Mouse (Mus musculus) limb, embryonic 14.5 days (tissue): Measurements from ENCODE around the gene Dhx9. TPM values are rescaled to one million over a fixed set of nuclear protein-coding genes. Genes with fewer than 3 reads are reported as not detected.

Experiments
- ATAC-seq: fragments of 200-750 bp; cut with Nextera tagmentation; 2 replicates; pipeline ENCODE4 v1.8.0; 2017; ENCODE audit warnings: low read depth, moderate number of reproducible peaks, moderate TSS enrichment; ENCODE audit not compliant: low FRiP score
- DNase-seq: peaks from one replicate; pipeline ENCODE4 v3.0.0-alpha.2; 2015; ENCODE audit warnings: low spot score
- H3K27ac ChIP-seq: fragments of 300-500 bp; sonication (generic); replicated peaks from 2 replicates; pipeline ENCODE4 v1.5.1; 2014; ENCODE audit warnings: low read depth, mild to moderate bottlenecking, low read length, moderate library complexity, mixed read lengths
- H3K27me3 ChIP-seq: fragments of 300-500 bp; sonication (generic); 2 replicates; pipeline ENCODE4 v1.6.1; 2014; ENCODE audit warnings: low read length, mixed read lengths; ENCODE audit not compliant: control insufficient read depth, insufficient read depth
- H3K36me3 ChIP-seq: fragments of 300-500 bp; sonication (generic); 2 replicates; pipeline ENCODE4 v1.6.1; 2014; ENCODE audit warnings: mild to moderate bottlenecking, low read length, moderate library complexity, mixed read lengths; ENCODE audit not compliant: control insufficient read depth, insufficient read depth
- H3K4me1 ChIP-seq: fragments of 300-500 bp; sonication (generic); 2 replicates; pipeline ENCODE4 v1.6.1; 2014; ENCODE audit warnings: antibody characterized with exemption, low read length, mixed read lengths; ENCODE audit not compliant: control insufficient read depth, insufficient read depth
- H3K4me2 ChIP-seq: fragments of 300-500 bp; sonication (generic); replicated peaks from 2 replicates; pipeline ENCODE4 v1.6.1; 2014; ENCODE audit warnings: low read depth, mild to moderate bottlenecking, low read length, moderate library complexity; ENCODE audit not compliant: severe bottlenecking
- H3K4me3 ChIP-seq: fragments of 300-500 bp; sonication (generic); replicated peaks from 2 replicates; pipeline ENCODE4 v1.5.1; 2014; ENCODE audit warnings: low read length
- H3K9ac ChIP-seq: fragments of 300-500 bp; sonication (generic); 2 replicates; pipeline ENCODE4 v1.6.1; 2014; ENCODE audit warnings: mild to moderate bottlenecking, low read depth, low read length, moderate library complexity; ENCODE audit not compliant: severe bottlenecking
- H3K9me3 ChIP-seq: fragments of 300-500 bp; sonication (generic); 2 replicates; pipeline ENCODE4 v1.6.1; 2016; ENCODE audit warnings: low read length; ENCODE audit not compliant: control insufficient read depth
- POLR2A ChIP-seq: fragments of 200-500 bp; IDR thresholded peaks from 2 replicates; pipeline ENCODE4 v1.8.0; 2012; ENCODE audit warnings: inconsistent platforms, mild to moderate bottlenecking, moderate library complexity, borderline replicate concordance; ENCODE audit not compliant: insufficient read depth, insufficient read length; ENCODE audit errors: extremely low read depth
- WGBS: fragments of 180-500 bp; shearing (Covaris S2); extraction: QIAGEN DNeasy Blood & Tissue Kit; methylation state at CpG from one replicate; pipeline ENCODE4 v1.1.7; 2014; 5-methylcytosine and 5-hydroxymethylcytosine counted together
- polyA plus RNA-seq, 2 experiments: library from polyadenylated mRNA; depleted of rRNA in 1 of 2; stranded (reverse) in 1 of 2; unstranded in 1 of 2; fragments of >200 nt; fragmentation: Nextera tagmentation in 1 of 2; extraction: Ambion mirVana in 1 of 2; gene quantifications; 2 replicates each; pipeline versions ENCODE4 v1.2.1 to v1.2.3; 2012 to 2014

Dhx9 gene
- polyA plus RNA-seq, 2 experiments: 24.2 to 143 TPM

DNA sequence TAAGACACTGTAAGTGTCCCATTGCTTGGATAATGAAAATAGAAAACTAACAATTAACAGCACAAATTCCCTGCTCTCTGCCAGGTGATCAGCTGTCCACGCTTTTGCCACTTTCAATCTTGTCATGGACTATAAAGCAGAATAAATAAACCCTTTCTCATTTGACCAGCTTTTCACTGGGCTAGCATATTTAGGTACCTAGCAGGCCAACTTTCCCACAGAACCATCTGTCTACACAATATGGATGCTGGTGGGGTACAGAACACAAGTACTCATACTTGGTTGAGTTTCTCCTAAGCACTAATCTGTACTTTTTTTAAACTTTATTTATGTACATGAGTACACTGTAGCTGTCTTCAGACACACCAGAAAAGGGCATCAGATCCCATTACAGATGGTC, 8.2 kb downstream of the Dhx9 start:
- Histone ChIP-seq H3K36me3 (peaks cover 83% of the 10 kb centered on the region), H3K9ac (no peak overlapping the region), H3K4me1 (0 out of 2 replicates have a peak, but pooled peaks cover 3% of the 10 kb centered on the region), H3K27me3 (no peaks in the 10 kb centered on the region), H3K9me3 (no peaks in the 10 kb centered on the region), H3K27ac (no peak overlapping the region), H3K4me3 (no peak overlapping the region), H3K4me2 (no peak overlapping the region)
- DNase-seq (no peak), ATAC-seq (no peak)
- 88% methylated on average over 1 of the region's 1 CpGs for WGBS
- TF ChIP-seq POLR2A: no peak

DNA sequence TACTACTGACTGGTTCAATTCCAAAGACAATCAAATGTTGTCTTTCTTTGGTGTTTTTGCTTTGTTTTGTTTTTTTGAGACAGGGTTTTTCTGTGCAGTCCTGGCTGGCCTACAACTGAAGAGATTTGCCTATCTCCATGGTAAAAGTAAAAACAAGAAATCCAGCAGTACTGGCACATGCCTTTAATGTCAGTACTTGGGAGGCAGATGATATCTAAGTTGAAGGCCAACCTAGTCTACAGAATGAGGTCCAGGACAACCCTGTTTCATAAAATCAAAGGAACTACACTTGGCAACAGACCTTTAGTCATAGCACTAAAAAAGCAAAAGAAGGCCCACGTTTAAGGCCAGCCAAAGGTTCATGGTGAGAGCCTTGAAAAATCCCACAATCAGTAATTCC, 25.7 kb downstream of the Dhx9 start:
- Histone ChIP-seq H3K9ac (no peak overlapping the region), H3K4me3 (no peak overlapping the region), H3K9me3 (no peaks in the 10 kb centered on the region), H3K27me3 (no peaks in the 10 kb centered on the region), H3K27ac (no peak overlapping the region), H3K4me1 (no peaks in the 10 kb centered on the region), H3K36me3 (peaks cover 92% of the 10 kb centered on the region), H3K4me2 (no peak overlapping the region)
- DNase-seq (no peak), ATAC-seq (no peak)
- no peak for TF ChIP-seq POLR2A
- 90% methylated on average over 1 of the region's 1 CpGs for WGBS

DNA sequence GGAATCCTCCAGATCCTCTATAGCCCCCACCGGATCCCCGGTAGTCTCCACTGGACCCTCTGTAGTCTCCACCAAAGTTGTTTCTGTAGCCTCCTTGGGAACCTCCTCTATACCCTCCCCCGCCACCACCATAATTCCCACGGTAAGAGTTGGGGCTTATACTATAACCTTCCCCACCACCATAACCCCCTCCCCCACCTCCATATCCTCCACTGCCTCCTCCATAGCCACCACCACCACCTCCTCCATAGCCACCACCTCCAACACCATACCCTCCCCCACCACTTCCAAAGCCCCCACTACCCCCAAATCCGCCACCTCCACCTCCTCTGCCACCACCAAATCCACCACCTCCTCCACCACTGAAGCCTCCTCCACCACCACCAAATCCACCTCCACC, 31.3 kb downstream of the Dhx9 start:
- no peak for DNase-seq
- 89% methylated on average over 5 of the region's 5 CpGs for WGBS
- H3K4me1 ChIP-seq: no peaks in the 10 kb centered on the region
- H3K4me2 ChIP-seq: no peak overlapping the region
- H3K27me3 ChIP-seq: no peaks in the 10 kb centered on the region
- H3K4me3 ChIP-seq: no peak overlapping the region
- ATAC-seq: no peak
- no peak overlapping the region for H3K9ac ChIP-seq
- H3K27ac ChIP-seq: no peak overlapping the region
- H3K9me3 ChIP-seq: no peaks in the 10 kb centered on the region
- TF ChIP-seq POLR2A: no peak
- H3K36me3 ChIP-seq: peaks cover 80% of the 10 kb centered on the region

DNA sequence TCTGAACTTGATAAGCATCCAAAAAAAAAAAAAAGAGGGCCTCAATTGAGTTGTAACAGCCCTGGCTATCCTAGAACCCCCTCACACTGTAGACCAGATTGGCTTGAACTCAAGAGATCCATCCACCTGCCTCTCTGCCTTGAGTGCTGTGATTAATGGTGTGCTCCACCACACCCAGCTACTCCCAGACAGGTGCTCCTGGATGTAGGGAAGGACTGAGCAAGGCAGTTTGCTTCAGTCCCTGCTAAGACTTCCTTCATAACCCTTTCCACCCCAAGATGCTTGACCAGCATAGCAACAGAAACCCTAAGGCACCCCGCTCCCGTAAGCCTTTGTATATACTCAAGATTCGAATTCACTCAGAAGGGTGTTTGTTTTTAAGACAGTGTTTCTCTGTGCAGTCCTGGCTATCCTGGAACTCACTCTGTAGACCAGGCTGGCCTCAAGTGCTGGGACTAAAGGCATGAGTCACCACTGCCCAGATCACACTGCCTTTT, 34.3 kb downstream of the Dhx9 start:
- no peak overlapping the region for H3K9ac ChIP-seq
- no peaks in the 10 kb centered on the region for H3K4me1 ChIP-seq
- no peaks in the 10 kb centered on the region for H3K9me3 ChIP-seq
- H3K36me3 ChIP-seq: peaks cover 61% of the 10 kb centered on the region
- H3K27me3 ChIP-seq: no peaks in the 10 kb centered on the region
- DNase-seq: no peak
- no peak overlapping the region for H3K4me3 ChIP-seq
- no peak overlapping the region for H3K27ac ChIP-seq
- no peak for ATAC-seq
- no peak for TF ChIP-seq POLR2A
- no peak overlapping the region for H3K4me2 ChIP-seq
- 89% methylated on average over 3 of the region's 3 CpGs for WGBS

DNA sequence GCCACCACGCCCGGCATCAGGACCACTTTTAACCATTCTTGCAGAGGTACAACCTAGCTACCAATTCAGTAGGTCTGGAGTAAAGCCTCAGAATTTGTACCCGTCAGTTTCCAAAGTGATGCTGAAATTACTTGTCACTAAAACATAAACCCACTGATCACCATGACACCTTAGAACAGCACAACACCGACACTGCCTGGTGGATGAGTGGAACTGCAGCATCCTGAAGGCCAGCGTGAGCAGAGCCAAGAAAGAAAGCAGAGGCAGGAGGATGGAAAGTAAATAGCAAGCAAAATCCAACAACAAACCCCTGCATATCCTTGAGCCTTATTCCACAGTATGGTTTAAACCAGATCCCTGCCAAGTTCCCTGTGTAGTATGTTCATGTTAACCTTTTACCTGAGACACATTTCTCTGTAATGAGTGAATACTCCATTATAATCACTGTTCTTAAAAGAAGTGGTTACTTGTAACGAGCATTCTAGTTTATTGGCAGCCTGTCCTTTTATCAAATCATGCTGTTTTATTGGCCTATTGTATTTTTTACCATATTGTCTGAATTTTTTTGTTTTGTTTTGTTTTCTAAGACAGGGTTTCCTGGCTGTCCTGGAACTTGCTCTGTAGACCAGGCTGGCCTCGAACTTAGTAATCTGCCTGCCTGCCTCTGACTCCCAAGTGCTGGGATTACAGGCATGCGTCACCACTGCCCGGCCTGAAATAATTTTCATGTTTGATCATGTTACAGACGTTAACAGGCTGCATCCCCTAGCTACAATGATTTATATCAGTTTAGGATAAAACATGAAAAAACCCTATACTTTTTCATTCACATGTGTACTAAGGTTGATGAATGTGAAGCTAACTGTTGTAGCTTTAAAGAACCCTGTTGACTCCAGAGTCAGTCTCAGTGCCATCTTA, 36.0 kb downstream of the Dhx9 start:
- Histone ChIP-seq H3K36me3 (peaks cover 46% of the 10 kb centered on the region), H3K4me2 (no peak overlapping the region), H3K27me3 (no peaks in the 10 kb centered on the region), H3K27ac (no peak overlapping the region), H3K9ac (no peak overlapping the region), H3K9me3 (no peaks in the 10 kb centered on the region), H3K4me3 (no peak overlapping the region), H3K4me1 (no peaks in the 10 kb centered on the region)
- 73% methylated on average over 10 of the region's 10 CpGs for WGBS
- DNase-seq (no peak), ATAC-seq (peak; percentile 29; the same call in 1 of the 2 replicates)
- no peak for TF ChIP-seq POLR2A
